Mouse (Mus musculus) C2C12 (cell line): ENCODE data around the gene Tmem206. TPM values are rescaled to one million over a fixed set of nuclear protein-coding genes. Genes with fewer than 3 reads are reported as not detected.

Experiments used
- H3K27me3 ChIP-seq: one replicate; pipeline ENCODE4 v1.6.1; 2011; ENCODE audit not compliant: control insufficient read depth, insufficient read depth, insufficient read length
- H3K36me3 ChIP-seq: one replicate; pipeline ENCODE4 v1.6.1; 2011; ENCODE audit not compliant: control insufficient read depth, insufficient read depth
- H3K4me3 ChIP-seq: one replicate; pipeline ENCODE4 v1.5.1; 2011; ENCODE audit warnings: mild to moderate bottlenecking, control low read depth; ENCODE audit not compliant: poor library complexity, insufficient read depth, severe bottlenecking
- H3K79me2 ChIP-seq: one replicate; pipeline ENCODE4 v1.6.1; 2011; ENCODE audit not compliant: control insufficient read depth, insufficient read depth
- H3K79me3 ChIP-seq: one replicate; pipeline ENCODE4 v1.6.1; 2011; ENCODE audit warnings: low read depth, control low read depth
- H3ac ChIP-seq: one replicate; pipeline ENCODE3; 2011; ENCODE audit warnings: low read depth; ENCODE audit not compliant: control insufficient read depth, insufficient read length
- CEBPB ChIP-seq: IDR thresholded peaks from one replicate; pipeline ENCODE4 v1.6.1; 2011; ENCODE audit warnings: low read depth, mild to moderate bottlenecking, control low read depth, moderate library complexity
- CTCF ChIP-seq: IDR thresholded peaks from one replicate; pipeline ENCODE4 v1.5.1; 2011; ENCODE audit not compliant: control insufficient read depth, insufficient read depth, insufficient read length
- FOSL1 ChIP-seq: IDR thresholded peaks from one replicate; pipeline ENCODE4 v1.8.0; 2011; ENCODE audit warnings: mild to moderate bottlenecking, low read length; ENCODE audit not compliant: poor library complexity, insufficient read depth, severe bottlenecking
- MAX ChIP-seq: IDR thresholded peaks from one replicate; pipeline ENCODE4 v1.6.1; 2011; ENCODE audit warnings: mild to moderate bottlenecking, control low read depth
- MYOD1 ChIP-seq: IDR thresholded peaks from one replicate; pipeline ENCODE4 v1.6.1; 2011; ENCODE audit warnings: low read depth; ENCODE audit not compliant: control insufficient read depth, insufficient read length
- MYOG ChIP-seq: IDR thresholded peaks from one replicate; pipeline ENCODE4 v1.6.1; 2011; ENCODE audit not compliant: control insufficient read depth, insufficient read length; ENCODE audit errors: extremely low read depth
- USF1 ChIP-seq: IDR thresholded peaks from one replicate; pipeline ENCODE4 v1.6.1; 2011; ENCODE audit warnings: low read depth, mild to moderate bottlenecking, control low read depth, moderate library complexity
- polyA plus RNA-seq: library from polyadenylated mRNA; unstranded; fragments of >200 nt; fragmentation: generic; extraction: Trizol; gene quantifications from one replicate; pipeline ENCODE4 v1.2.1, GENCODE M21; 2012; ENCODE audit warnings: missing spikeins

Tmem206 gene
- polyA plus RNA-seq, 1 experiment = 9.8 TPM

DNA sequence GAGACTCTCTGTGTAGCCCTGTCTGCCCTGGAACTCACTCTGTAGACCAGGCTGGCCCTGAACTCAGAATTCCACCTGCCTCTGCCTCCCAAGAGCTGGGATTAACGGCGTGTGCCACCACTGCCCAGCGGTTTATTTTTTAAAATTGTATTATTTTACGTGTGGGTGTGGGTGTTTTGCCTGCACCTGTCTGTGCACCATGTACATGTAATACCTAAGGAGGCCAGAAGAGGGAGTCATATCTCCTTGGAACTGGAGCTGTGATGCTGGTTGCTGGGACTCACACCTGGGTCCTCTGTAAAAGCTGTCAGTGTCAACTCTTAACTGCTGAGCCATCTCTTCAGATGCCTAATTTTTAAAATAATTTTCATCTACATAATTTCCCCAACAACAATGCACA lies 38.8 kb downstream of the Tmem206 start:
- peaks cover 4% of the 10 kb centered on the region for H3K79me2 ChIP-seq
- H3K36me3 ChIP-seq = peaks cover 7% of the 10 kb centered on the region
- no peaks in the 10 kb centered on the region for H3K27me3 ChIP-seq
- TF ChIP-seq CTCF = no peak
- TF ChIP-seq MAX = no peak
- no peak for TF ChIP-seq FOSL1
- no peak for TF ChIP-seq MYOG
- no peak for TF ChIP-seq MYOD1
- TF ChIP-seq USF1 = no peak
- TF ChIP-seq CEBPB = no peak
- no peak overlapping the region for H3ac ChIP-seq
- no peak overlapping the region for H3K4me3 ChIP-seq
- H3K79me3 ChIP-seq = no peaks in the 10 kb centered on the region

DNA sequence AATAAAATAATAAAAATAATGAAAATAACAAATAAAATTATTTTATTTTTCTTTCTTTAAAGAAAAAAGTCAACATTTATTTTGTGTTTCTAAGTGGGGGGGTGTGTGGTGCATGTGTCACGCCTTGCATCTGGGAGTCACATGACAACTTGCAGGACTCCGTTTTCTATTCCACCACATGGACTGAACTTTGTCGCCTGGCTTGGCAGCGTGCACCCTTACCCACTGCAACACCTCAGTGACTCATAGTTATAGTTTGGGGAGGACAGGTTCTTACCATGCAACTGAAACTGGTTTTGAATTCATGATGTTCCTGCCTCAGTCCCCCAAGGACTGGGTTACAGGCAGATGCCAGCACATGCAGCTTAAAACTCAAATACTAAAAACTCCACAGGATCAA lies 42.5 kb downstream of the Tmem206 start:
- H3ac ChIP-seq = no peak overlapping the region
- no peak for TF ChIP-seq CEBPB
- TF ChIP-seq MYOD1 = no peak
- no peak for TF ChIP-seq MAX
- TF ChIP-seq FOSL1 = no peak
- no peak for TF ChIP-seq USF1
- no peak for TF ChIP-seq CTCF

DNA sequence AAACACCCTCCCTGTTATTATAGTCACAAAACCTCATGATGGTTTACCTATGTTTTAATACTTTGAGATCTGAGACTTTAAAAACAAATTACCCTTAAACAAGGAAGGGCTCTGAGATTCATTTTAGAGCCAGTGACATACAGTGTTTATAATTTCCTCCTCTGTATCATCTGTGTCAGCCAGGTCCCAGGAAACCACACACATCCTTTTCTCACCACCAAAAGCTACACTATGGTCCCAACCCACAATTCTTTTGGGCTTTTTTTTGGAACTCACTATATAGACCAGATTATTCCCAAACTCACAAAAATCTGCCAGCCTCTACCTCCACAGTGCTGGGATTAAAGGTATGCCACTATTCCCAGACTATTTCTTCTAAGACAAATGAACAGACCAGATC lies 43.4 kb downstream of the Tmem206 start:
- Histone ChIP-seq H3K4me3 (no peak overlapping the region), H3ac (no peak overlapping the region), H3K27me3 (no peaks in the 10 kb centered on the region), H3K36me3 (peaks cover 7% of the 10 kb centered on the region), H3K79me3 (peaks cover 2% of the 10 kb centered on the region), H3K79me2 (peaks cover 11% of the 10 kb centered on the region)
- TF ChIP-seq MYOG = no peak

More for the DNA sequence above, 42.5 kb downstream of the Tmem206 start:
- no peak overlapping the region for H3K4me3 ChIP-seq
- H3K79me3 ChIP-seq = no peaks in the 10 kb centered on the region
- H3K79me2 ChIP-seq = peaks cover 10% of the 10 kb centered on the region
- H3K27me3 ChIP-seq = no peaks in the 10 kb centered on the region
- peaks cover 7% of the 10 kb centered on the region for H3K36me3 ChIP-seq

DNA sequence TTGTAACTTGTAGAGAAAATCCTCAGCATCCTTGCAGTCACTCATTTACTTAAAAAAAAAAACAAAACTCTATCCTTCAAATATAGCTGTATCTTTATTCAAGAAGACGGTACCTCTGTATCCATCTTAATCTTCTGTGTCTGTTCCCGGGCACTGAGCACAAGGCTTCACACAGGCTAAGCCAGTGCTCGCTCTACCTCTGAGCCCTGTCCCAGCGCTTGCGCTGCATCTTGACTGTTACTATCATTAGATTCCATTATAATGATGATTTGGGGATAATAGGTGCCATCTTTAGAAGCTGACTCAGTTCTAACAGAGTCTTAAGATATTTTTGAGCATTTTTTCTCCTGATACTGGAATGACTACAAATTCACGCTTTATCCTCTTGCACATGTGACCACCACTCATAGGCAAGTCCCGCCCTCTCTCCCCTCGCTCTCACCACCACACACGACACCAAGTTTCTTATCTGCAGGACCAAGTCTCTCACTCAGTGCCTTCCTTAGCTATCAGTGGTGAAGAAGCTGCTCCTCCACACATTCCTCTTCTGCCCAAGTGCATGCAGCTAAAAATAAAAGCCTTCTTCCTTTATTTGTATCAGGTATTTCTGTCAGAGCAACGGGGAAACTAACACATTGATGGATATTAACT lies 49.4 kb downstream of the Tmem206 start:
- Histone ChIP-seq H3K79me2 (peaks cover 67% of the 10 kb centered on the region), H3K36me3 (peaks cover 4% of the 10 kb centered on the region), H3ac (no peak overlapping the region), H3K79me3 (peaks cover 32% of the 10 kb centered on the region), H3K4me3 (no peak overlapping the region), H3K27me3 (no peaks in the 10 kb centered on the region)
- TF ChIP-seq USF1 (no peak), MAX (no peak), CTCF (no peak), MYOG (no peak), MYOD1 (no peak), CEBPB (no peak), FOSL1 (no peak)

DNA sequence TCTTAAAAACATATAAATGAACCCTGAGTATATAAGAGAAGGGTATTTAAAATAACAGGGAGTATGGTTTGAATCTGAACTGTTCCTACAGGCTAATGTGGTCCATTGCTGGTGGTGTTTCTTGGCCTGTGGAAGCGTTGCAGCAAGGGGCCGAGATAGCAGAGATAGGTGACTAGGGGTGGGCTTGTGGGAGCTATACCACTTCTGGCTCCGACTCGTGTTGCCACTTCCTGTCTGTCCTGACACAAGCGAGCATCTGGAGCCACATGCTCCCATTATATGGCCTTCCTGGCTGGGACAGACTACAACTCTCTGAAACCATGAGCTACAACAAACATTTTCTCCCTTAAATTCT lies 49.9 kb downstream of the Tmem206 start:
- Histone ChIP-seq H3K79me2 (peaks cover 72% of the 10 kb centered on the region), H3K27me3 (no peaks in the 10 kb centered on the region), H3K36me3 (peaks cover 4% of the 10 kb centered on the region), H3ac (no peak overlapping the region), H3K4me3 (no peak overlapping the region), H3K79me3 (peaks cover 37% of the 10 kb centered on the region)
- no peak for TF ChIP-seq CEBPB
- no peak for TF ChIP-seq USF1
- TF ChIP-seq MYOG = no peak
- TF ChIP-seq MYOD1 = no peak

DNA sequence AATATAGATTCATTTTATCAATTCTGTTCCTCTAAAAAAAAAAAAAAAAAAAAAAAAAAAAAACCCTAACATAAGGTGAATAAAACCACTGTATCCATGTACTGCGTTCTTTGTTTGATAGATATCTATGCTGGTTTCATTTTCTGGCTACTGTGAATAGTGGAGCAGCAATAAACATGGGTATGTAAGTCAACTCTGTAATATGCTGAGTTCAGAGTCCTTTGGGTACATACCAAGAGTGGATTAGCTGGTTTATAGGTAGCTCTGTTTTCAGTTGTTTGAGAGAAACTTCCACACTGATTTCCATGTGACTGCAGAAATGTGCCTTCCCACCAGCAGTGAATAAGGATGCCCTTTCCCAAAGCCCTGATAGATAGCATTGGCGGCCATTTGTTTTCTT lies 52.4 kb downstream of the Tmem206 start:
- Histone ChIP-seq H3K4me3 (no peak overlapping the region), H3K79me2 (peaks cover 92% of the 10 kb centered on the region)
- TF ChIP-seq CEBPB = no peak
- no peak for TF ChIP-seq USF1
- TF ChIP-seq MAX = no peak
- TF ChIP-seq CTCF = no peak
- TF ChIP-seq FOSL1 = no peak
- no peak for TF ChIP-seq MYOG
- TF ChIP-seq MYOD1 = no peak

More for the DNA sequence above, 52.4 kb downstream of the Tmem206 start:
- Histone ChIP-seq H3K27me3 (no peaks in the 10 kb centered on the region), H3ac (no peak overlapping the region), H3K36me3 (no peaks in the 10 kb centered on the region), H3K79me3 (peaks cover 48% of the 10 kb centered on the region)
